Mouse (Mus musculus) cerebellum, adult (tissue): ENCODE data around the gene Fbxl17.

Experiments
- ATAC-seq: cut with Nextera tagmentation; 2 replicates; pipeline ENCODE4 v1.9.2; 2017; ENCODE audit warnings: mild to moderate bottlenecking, moderate library complexity, mixed read lengths; ENCODE audit not compliant: insufficient number of reproducible peaks, low FRiP score, low TSS enrichment

Fbxl17 gene

GRCm38 (mm10) chr17:63462512-63462911 is 37.3 kb downstream of the Fbxl17 start:
- ATAC-seq, result no peak

DNA sequence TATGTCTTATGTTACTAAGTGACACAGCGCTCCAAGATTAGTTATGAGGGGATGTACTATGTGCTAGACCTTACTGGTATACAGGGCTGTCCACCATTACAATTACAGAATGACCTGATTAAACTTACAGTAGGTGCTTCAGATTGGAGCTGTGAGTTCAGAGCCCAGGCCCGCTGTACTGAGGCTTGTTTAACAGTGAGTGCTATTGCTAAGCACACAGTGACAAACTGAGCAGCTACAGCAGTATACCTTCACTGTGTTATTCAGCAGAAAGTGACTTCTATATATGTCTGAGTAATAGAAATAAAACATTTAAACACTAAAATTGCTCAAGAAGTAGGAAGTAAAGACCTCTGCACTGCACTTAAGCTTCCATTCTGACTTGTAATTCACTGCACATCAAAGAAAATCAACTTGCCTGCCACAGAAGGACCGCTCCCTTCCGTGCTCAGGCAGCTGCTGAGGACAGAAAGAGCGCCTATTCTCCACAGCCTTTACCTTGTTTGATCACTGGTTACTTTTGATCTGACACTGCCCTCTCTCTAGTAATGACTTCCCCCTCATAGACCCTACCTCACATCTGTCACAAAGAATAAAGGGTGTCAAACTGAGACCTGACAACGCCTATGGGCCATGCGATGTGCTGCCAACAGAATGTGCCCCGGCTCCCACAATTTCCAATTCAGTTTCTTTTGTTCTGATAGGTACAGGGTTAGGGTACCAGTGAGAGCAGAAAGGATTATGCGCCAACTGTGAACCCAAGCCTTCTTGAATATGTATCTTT is 39.9 kb downstream of the Fbxl17 start:
- no peak for ATAC-seq

- no peak for ATAC-seq
Observed at GRCm38 (mm10) chr17:63458052-63458451, 41.8 kb downstream of the Fbxl17 start.

DNA sequence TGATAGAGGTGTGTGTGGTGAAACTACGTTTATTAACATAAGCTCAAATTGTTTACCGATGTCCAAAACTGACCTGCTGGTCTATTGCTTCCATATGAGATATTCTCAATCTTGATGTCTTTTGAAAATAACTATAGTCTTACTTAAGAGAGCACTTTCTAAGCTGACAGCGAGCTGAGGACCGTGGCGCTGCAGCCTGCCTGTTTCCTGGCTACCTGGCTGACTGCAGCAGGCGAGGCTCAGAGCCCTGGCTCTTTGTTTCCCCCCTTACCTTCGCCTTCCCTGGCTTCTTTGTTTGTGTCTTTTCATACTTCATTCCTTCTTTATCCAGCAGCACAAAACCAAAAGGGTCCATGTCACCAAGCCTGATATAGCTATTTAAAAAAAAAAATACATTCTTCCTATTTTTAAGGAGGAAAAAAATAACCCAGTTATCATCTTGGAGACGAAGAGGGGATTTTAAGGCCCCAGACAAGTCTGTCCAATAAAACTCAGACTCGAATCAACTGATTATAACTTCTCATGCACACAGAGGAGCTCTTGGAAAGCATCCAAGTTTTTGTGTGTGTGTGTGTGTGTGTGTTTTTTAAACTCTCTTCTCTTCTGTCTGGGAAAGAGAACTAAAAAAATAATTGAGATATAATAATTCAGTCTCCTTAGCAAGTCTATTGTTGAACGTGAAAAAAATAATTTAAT is 48.4 kb downstream of the Fbxl17 start:
- ATAC-seq, result no peak

GRCm38 (mm10) chr17:63447691-63448090 is 52.1 kb downstream of the Fbxl17 start:
- no peak for ATAC-seq

GRCm38 (mm10) chr17:63446971-63447679 is 52.7 kb downstream of the Fbxl17 start:
- no peak for ATAC-seq

DNA sequence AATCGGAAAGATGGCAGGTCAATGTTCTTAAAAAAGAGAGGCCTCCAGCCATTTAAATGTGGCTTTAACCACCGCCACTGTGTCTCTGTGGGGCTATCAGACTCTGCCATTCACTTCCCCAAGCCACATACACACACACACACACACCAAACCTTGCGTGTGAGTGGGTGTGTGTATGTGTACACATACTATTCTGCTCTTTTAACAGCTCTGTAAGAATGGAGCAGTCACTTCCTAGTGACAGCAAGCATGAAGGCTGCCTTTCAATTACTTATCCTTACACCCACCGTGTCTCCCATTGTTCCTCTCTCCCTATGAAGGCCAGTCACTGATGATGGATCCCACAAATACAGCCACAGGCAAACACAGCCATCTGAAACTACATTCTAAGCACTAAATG is 54.6 kb downstream of the Fbxl17 start:
- no peak for ATAC-seq

GRCm38 (mm10) chr17:63437424-63437823 is 62.4 kb downstream of the Fbxl17 start:
- no peak for ATAC-seq

- no peak for ATAC-seq
Observed at GRCm38 (mm10) chr17:63434081-63434480, 65.7 kb downstream of the Fbxl17 start.

DNA sequence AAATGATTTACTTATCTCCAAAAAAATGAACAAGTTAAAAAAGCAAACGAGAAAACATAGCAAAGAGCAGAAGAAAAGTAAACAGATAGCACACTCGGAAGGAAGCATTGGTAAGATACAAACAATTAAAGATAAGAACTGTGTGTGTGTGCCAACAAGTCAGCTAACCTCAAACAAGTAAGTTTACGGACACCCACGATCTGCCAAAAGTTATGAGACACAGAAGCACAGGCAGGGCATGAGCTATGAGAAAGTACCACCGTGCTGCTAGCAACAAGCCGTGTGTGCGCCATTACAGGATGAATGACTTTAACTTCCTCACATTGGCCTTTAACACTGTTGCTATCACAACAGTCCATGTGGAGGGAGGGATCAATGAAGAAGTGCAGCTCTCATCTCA is 68.2 kb downstream of the Fbxl17 start:
- ATAC-seq, result no peak

- no peak for ATAC-seq
Observed at GRCm38 (mm10) chr17:63430395-63431075, 69.3 kb downstream of the Fbxl17 start.

- no peak for ATAC-seq
Observed at GRCm38 (mm10) chr17:63423851-63424250, 76.0 kb downstream of the Fbxl17 start.

DNA sequence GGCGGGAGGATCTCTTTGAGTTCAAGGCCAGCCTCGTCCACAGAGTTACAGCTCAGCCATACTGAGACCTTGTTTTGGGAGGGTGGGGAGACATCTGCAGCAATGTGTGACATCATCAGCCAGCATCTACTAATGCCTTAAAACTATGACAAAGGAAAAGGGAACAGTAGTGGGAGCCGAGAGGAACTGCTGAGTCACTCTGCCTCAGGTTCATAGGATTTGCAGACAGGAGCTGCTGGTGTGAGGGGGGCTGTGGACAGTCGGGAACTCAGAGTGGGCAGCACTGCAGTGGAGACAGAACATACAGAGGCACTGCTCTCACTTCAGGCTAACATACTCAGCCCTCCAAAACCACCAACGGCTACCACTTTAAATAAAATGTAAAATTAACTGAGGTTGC is 77.1 kb downstream of the Fbxl17 start:
- ATAC-seq, result no peak; the same call in 1 of the 2 replicates

DNA sequence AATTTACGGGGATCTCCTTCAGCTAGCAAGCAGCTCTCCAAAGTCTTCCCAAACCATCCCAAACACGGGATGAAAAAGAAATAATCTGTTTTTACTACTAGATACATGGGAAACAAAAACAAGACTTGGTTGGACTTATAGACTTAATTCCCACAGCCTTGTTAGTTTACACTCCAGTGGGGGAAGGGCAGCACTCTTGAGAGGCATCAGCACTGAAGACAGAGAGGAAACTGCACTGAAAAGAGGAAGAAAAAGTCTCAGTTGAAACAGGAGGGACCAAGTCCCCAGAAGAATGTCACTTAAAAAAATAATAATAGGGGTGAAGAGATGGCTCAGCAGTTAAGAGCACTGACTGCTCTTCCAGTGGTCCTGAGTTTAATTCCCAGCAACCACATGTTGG is 78.0 kb downstream of the Fbxl17 start:
- no peak for ATAC-seq

GRCm38 (mm10) chr17:63419503-63419902 is 80.3 kb downstream of the Fbxl17 start:
- no peak for ATAC-seq

- ATAC-seq, result no peak
Observed at GRCm38 (mm10) chr17:63413973-63414580, 85.7 kb downstream of the Fbxl17 start.

DNA sequence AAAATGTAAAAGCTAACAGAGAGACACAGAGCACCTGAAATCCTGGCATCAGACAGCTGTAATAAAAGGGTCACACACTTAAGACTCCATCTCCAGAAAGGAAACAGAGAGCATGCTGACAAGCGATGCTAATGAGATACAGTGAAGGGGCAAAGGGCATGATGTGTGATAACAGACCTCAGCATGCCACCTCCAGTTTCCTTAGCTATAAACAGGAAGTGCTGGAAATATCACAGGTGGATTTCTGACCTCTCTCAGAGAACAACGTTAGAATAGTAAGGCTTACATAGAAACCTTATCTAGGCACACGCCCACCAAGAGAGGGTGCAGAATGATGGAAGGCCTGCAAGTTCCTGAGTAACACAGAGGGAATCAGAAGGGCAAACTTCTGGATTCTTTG is 88.3 kb downstream of the Fbxl17 start:
- no peak for ATAC-seq

DNA sequence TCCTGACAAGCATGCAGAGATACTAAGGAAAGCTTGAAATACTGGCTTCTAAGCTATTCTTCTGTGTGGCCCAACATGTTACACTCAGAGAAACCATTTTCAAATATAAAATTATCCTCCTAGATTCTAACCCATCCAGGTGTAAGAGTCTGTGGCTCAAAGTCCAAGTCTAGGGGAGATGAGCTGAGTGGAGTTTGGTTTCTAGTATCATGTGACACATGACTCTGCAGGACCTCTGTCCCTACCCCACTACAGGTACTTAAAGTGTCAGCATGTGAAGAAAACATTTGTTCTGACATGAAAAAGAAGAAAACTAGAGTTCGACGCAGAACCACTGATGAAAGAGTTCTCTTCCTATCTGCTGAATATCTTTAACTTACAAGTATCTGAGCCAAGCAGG is 89.7 kb downstream of the Fbxl17 start:
- ATAC-seq, result no peak

DNA sequence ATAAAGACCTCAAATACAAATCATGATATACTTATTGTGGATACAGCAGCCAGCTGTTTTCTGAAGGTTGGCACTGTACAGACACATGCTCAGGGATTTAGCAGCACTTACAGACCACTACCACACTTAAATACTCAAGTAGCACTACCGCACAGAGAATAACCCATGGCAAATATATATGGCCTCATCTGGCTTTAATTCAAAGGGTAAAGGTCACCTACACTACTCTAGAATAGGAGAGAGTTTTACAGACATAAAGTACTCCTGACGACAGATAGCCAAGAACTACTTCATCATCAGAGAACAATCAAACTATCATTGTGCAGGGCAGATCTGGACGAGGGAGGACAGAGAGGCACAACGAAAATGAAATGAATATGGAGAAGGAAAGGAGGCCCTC is 93.9 kb downstream of the Fbxl17 start:
- no peak for ATAC-seq

GRCm38 (mm10) chr17:63405471-63405870 is 94.3 kb downstream of the Fbxl17 start:
- ATAC-seq, result no peak
